Mouse (Mus musculus): Measurements from ENCODE around the gene Fgfr1op. TPM values are rescaled to one million over a fixed set of nuclear protein-coding genes. Genes with fewer than 3 reads are reported as not detected.
"Not testable (repeated sequence)": the region's sequence is repeated elsewhere in the genome, so short reads cannot be mapped to it uniquely, and the experiment has no call there.

Gene Fgfr1op
- polyA plus RNA-seq, 1 experiment from 2014 or later = 24.9 TPM

GRCm38 (mm10) chr17:8184217-8184616 is 18.9 kb downstream of the Fgfr1op start:
- Histone ChIP-seq H3K4me3 (ENCODE audit: low read depth, low read length) (no peak overlapping the region), H3K9me3 (replicated peaks; ENCODE audit: control insufficient read depth, low read length) (no peaks in the 10 kb centered on the region), H3K27me3 (ENCODE audit: control insufficient read depth, insufficient read depth, low read length) (no peaks in the 10 kb centered on the region), H3K4me2 (no peak overlapping the region), H3K36me3 (ENCODE audit: control insufficient read depth, insufficient read depth, low read length) (peaks cover 14% of the 10 kb centered on the region), H3K9ac (ENCODE audit: low read depth, low read length) (no peak overlapping the region), H3K4me1 (ENCODE audit: control insufficient read depth, insufficient read depth, low read length) (peaks cover 15% of the 10 kb centered on the region), H3K27ac (ENCODE audit: low read depth, low read length) (peak overlapping the region; percentile 59; the same call in 1 of the 2 replicates)
- no peak for ATAC-seq (replicated peaks; ENCODE audit: insufficient number of reproducible peaks, low FRiP score, low TSS enrichment)
- WGBS (ENCODE audit: insufficient replicate concordance) = 57% methylated on average over 7 of the region's 7 CpGs

- Histone ChIP-seq H3K36me3 (ENCODE audit: control insufficient read depth, insufficient read depth, low read length) (peaks cover 4% of the 10 kb centered on the region; the same call in 1 of the 2 replicates), H3K9me3 (replicated peaks; ENCODE audit: control insufficient read depth, low read length) (no peaks in the 10 kb centered on the region), H3K4me3 (ENCODE audit: low read depth, low read length) (no peak overlapping the region), H3K4me2 (no peak overlapping the region), H3K4me1 (ENCODE audit: control insufficient read depth, insufficient read depth, low read length) (peaks cover 8% of the 10 kb centered on the region; the same call in 1 of the 2 replicates), H3K27me3 (ENCODE audit: control insufficient read depth, insufficient read depth, low read length) (no peaks in the 10 kb centered on the region), H3K9ac (ENCODE audit: low read depth, low read length) (no peak overlapping the region), H3K27ac (ENCODE audit: low read depth, low read length) (peak overlapping the region; percentile 29; the same call in 1 of the 2 replicates)
- ATAC-seq (replicated peaks; ENCODE audit: insufficient number of reproducible peaks, low FRiP score, low TSS enrichment) = no peak
- 64% methylated on average over 8 of the region's 8 CpGs for WGBS (ENCODE audit: insufficient replicate concordance)
These were observed 28.4 kb downstream of the Fgfr1op start for GRCm38 (mm10) chr17:8193678-8194077.

GRCm38 (mm10) chr17:8195685-8196376 is 30.5 kb downstream of the Fgfr1op start:
- Histone ChIP-seq H3K27ac (ENCODE audit: low read depth, low read length) (no peak overlapping the region), H3K4me2 (no peak overlapping the region), H3K9me3 (replicated peaks; ENCODE audit: control insufficient read depth, low read length) (no peaks in the 10 kb centered on the region), H3K9ac (ENCODE audit: low read depth, low read length) (no peak overlapping the region), H3K27me3 (ENCODE audit: control insufficient read depth, insufficient read depth, low read length) (no peaks in the 10 kb centered on the region), H3K36me3 (ENCODE audit: control insufficient read depth, insufficient read depth, low read length) (0 out of 2 replicates have a peak, but pooled peaks cover 4% of the 10 kb centered on the region), H3K4me1 (ENCODE audit: control insufficient read depth, insufficient read depth, low read length) (peaks cover 2% of the 10 kb centered on the region; the same call in 1 of the 2 replicates), H3K4me3 (ENCODE audit: low read depth, low read length) (no peak overlapping the region)
- WGBS (ENCODE audit: insufficient replicate concordance) = 90% methylated on average over 8 of the region's 8 CpGs
- no peak for ATAC-seq (replicated peaks; ENCODE audit: insufficient number of reproducible peaks, low FRiP score, low TSS enrichment)

- no peak overlapping the region for H3K4me3 ChIP-seq (ENCODE audit: low read depth, low read length)
- 67% methylated on average over 3 of the region's 3 CpGs for WGBS (ENCODE audit: insufficient replicate concordance)
- H3K9me3 ChIP-seq (replicated peaks; ENCODE audit: control insufficient read depth, low read length) = no peaks in the 10 kb centered on the region
- no peak overlapping the region for H3K4me2 ChIP-seq
- no peaks in the 10 kb centered on the region for H3K27me3 ChIP-seq (ENCODE audit: control insufficient read depth, insufficient read depth, low read length)
- H3K9ac ChIP-seq (ENCODE audit: low read depth, low read length) = no peak overlapping the region
- no peak overlapping the region for H3K27ac ChIP-seq (ENCODE audit: low read depth, low read length)
- H3K36me3 ChIP-seq (ENCODE audit: control insufficient read depth, insufficient read depth, low read length) = 0 out of 2 replicates have a peak, but pooled peaks cover 2% of the 10 kb centered on the region
- ATAC-seq (replicated peaks; ENCODE audit: insufficient number of reproducible peaks, low FRiP score, low TSS enrichment) = no peak
- peaks cover 2% of the 10 kb centered on the region; the same call in 1 of the 2 replicates for H3K4me1 ChIP-seq (ENCODE audit: control insufficient read depth, insufficient read depth, low read length)
These were observed 32.4 kb downstream of the Fgfr1op start for GRCm38 (mm10) chr17:8197652-8198051.

GRCm38 (mm10) chr17:8199067-8199935 is 34.0 kb downstream of the Fgfr1op start:
- WGBS (ENCODE audit: insufficient replicate concordance) = 90% methylated on average over 11 of the region's 11 CpGs
- Histone ChIP-seq H3K36me3 (ENCODE audit: control insufficient read depth, insufficient read depth, low read length) (0 out of 2 replicates have a peak, but pooled peaks cover 2% of the 10 kb centered on the region), H3K4me1 (ENCODE audit: control insufficient read depth, insufficient read depth, low read length) (no peaks in the 10 kb centered on the region), H3K4me3 (ENCODE audit: low read depth, low read length) (no peak overlapping the region), H3K27ac (ENCODE audit: low read depth, low read length) (no peak overlapping the region), H3K9me3 (replicated peaks; ENCODE audit: control insufficient read depth, low read length) (no peaks in the 10 kb centered on the region), H3K9ac (ENCODE audit: low read depth, low read length) (no peak overlapping the region), H3K27me3 (ENCODE audit: control insufficient read depth, insufficient read depth, low read length) (no peaks in the 10 kb centered on the region), H3K4me2 (no peak overlapping the region)
- no peak for ATAC-seq (replicated peaks; ENCODE audit: insufficient number of reproducible peaks, low FRiP score, low TSS enrichment)

GRCm38 (mm10) chr17:8199936-8200330 is 34.6 kb downstream of the Fgfr1op start:
- 79% methylated on average over 1 of the region's 1 CpGs for WGBS (ENCODE audit: insufficient replicate concordance)
- Histone ChIP-seq H3K27me3 (ENCODE audit: control insufficient read depth, insufficient read depth, low read length) (no peaks in the 10 kb centered on the region), H3K4me1 (ENCODE audit: control insufficient read depth, insufficient read depth, low read length) (no peaks in the 10 kb centered on the region), H3K4me3 (ENCODE audit: low read depth, low read length) (no peak overlapping the region), H3K27ac (ENCODE audit: low read depth, low read length) (no peak overlapping the region), H3K9ac (ENCODE audit: low read depth, low read length) (no peak overlapping the region), H3K4me2 (no peak overlapping the region), H3K9me3 (replicated peaks; ENCODE audit: control insufficient read depth, low read length) (no peaks in the 10 kb centered on the region), H3K36me3 (ENCODE audit: control insufficient read depth, insufficient read depth, low read length) (no peaks in the 10 kb centered on the region)
- ATAC-seq (replicated peaks; ENCODE audit: insufficient number of reproducible peaks, low FRiP score, low TSS enrichment) = no peak

GRCm38 (mm10) chr17:8203487-8203886 is 38.2 kb downstream of the Fgfr1op start:
- H3K4me1 ChIP-seq (ENCODE audit: control insufficient read depth, insufficient read depth, low read length) = no peaks in the 10 kb centered on the region
- H3K36me3 ChIP-seq (ENCODE audit: control insufficient read depth, insufficient read depth, low read length) = no peaks in the 10 kb centered on the region
- H3K4me2 ChIP-seq = no peak overlapping the region
- no peak overlapping the region for H3K9ac ChIP-seq (ENCODE audit: low read depth, low read length)
- H3K27me3 ChIP-seq (ENCODE audit: control insufficient read depth, insufficient read depth, low read length) = no peaks in the 10 kb centered on the region
- 64% methylated on average over 1 of the region's 1 CpGs for WGBS (ENCODE audit: insufficient replicate concordance)
- no peaks in the 10 kb centered on the region for H3K9me3 ChIP-seq (replicated peaks; ENCODE audit: control insufficient read depth, low read length)
- H3K4me3 ChIP-seq (ENCODE audit: low read depth, low read length) = no peak overlapping the region
- H3K27ac ChIP-seq (ENCODE audit: low read depth, low read length) = no peak overlapping the region
- no peak for ATAC-seq (replicated peaks; ENCODE audit: insufficient number of reproducible peaks, low FRiP score, low TSS enrichment)

GRCm38 (mm10) chr17:8205221-8205631 is 39.9 kb downstream of the Fgfr1op start:
- not testable (repeated sequence) for H3K27me3 ChIP-seq (ENCODE audit: control insufficient read depth, insufficient read depth, low read length); H3K4me2 ChIP-seq; H3K4me3 ChIP-seq (ENCODE audit: low read depth, low read length); H3K36me3 ChIP-seq (ENCODE audit: control insufficient read depth, insufficient read depth, low read length); H3K9me3 ChIP-seq (replicated peaks; ENCODE audit: control insufficient read depth, low read length); H3K4me1 ChIP-seq (ENCODE audit: control insufficient read depth, insufficient read depth, low read length); H3K27ac ChIP-seq (ENCODE audit: low read depth, low read length); ATAC-seq (replicated peaks; ENCODE audit: insufficient number of reproducible peaks, low FRiP score, low TSS enrichment); H3K9ac ChIP-seq (ENCODE audit: low read depth, low read length)
- WGBS (ENCODE audit: insufficient replicate concordance) = 69% methylated on average over 1 of the region's 1 CpGs

Data from heart, embryonic 11.5 days (tissue).